Mouse (Mus musculus) cerebellum, adult 2 months (tissue): ENCODE measurements around the gene Ndufs8.

Experiments
- CTCF ChIP-seq: fragments of 200-500 bp; IDR thresholded peaks from 2 replicates; pipeline ENCODE4 v1.5.1; 2011; ENCODE audit warnings: low read depth, mild to moderate bottlenecking, control low read depth, low read length, moderate library complexity, borderline replicate concordance; ENCODE audit not compliant: insufficient read depth
- POLR2A ChIP-seq: fragments of 200-500 bp; IDR thresholded peaks from 2 replicates; pipeline ENCODE4 v1.6.1; 2011; ENCODE audit warnings: low read length, control low read depth, borderline replicate concordance; ENCODE audit not compliant: insufficient read depth

DNA sequence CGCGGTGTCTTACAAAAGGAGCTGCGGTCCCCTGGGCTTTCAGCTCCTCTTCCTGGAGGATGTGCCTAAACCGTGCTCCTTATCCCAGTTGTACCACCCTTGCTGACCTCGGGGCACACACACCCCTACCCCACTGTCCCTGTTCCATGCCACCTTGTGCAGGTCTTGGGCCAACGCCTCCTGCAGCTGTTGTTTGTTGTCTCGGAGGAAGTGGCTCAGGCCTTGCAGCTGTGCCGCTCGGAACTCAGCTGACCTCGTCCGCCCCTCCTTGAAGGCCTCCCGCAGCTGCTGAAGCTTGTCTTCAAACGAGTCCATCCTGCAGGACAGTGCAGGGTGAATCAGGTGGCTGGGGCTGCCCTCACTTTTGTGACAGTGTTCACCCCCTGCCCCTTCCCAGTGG lies 11.0 kb upstream of the Ndufs8 start:
- TF ChIP-seq CTCF (no peak), POLR2A (no peak)
